Mouse (Mus musculus) right cerebral cortex, postnatal 36 days (tissue): Measurements from ENCODE around the gene Chmp6.

ENCODE experiments used
- DNase-seq, 2 experiments: peaks; one replicate each; pipeline ENCODE4 v3.0.0; 2022; ENCODE audit warnings: low spot score in 2 of 2, mixed read lengths in 1 of 2

Chmp6 gene

GRCm38 (mm10) chr11:119909436-119909835 lies 3.8 kb upstream of the Chmp6 start:
- DNase-seq: no peak

DNA sequence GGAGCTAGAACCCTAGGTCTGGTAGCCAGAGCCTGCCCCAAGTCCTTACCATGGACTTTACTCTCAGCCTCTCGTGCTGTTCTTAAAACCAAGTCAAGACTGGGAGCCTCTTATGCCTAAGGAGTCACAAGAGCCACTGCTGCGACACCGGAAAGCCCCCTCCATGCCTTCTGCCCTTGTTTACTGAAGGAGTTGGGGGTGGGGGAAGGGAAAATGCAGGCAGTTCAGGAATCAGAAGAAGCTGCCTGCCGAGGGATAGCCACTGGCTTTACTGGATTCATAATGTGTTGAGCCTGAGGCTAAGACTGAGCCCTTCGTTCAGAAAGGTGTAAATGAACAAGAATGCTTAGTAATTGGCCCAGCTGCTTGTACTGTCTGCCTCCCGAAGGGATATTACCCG lies 396 bp upstream of the Chmp6 start:
- no peak for DNase-seq

GRCm38 (mm10) chr11:119913935-119914314 lies 684 bp downstream of the Chmp6 start:
- no peak for DNase-seq

DNA sequence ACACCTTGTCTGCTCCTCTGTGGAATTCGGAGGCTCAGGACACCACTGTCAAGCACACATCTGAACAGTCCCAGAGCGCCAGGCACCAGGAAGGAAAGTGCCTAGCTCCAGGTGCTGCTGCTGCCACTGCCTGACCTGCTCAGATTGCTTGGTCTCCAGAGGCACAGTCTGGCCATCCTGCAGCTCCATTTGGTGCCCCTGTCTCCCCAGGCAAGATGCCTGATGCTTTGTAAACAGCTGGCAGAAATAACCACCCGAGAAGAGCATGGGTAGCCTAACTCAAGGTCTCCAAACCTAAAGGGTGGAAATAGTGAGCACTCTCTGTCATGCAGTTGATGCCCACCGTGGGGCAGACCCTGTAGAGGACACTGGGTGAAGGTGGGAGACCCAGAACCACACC lies 1.1 kb downstream of the Chmp6 start:
- DNase-seq: no peak

DNA sequence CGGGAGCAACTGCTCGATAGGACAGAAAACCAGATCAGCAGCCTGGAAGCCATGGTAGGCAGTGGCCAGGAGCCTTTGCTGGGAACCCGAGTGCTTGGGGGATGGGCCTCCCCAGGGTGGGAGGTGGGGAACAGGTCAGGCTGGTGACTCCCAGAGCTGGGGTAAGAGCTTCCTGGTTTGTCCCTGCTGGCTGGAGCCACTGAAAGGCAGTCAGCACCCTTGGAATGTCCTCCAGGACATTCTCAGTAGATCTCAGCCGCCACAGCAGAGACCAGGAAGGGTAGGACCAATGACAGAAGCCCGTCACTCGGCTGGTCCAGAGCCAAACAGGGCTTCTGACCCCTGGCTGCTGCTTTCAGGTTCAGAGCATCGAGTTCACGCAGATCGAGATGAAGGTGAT lies 2.4 kb downstream of the Chmp6 start:
- no peak for DNase-seq

- DNase-seq: no peak
Measured at GRCm38 (mm10) chr11:119916102-119916790, 3.0 kb downstream of the Chmp6 start.

DNA sequence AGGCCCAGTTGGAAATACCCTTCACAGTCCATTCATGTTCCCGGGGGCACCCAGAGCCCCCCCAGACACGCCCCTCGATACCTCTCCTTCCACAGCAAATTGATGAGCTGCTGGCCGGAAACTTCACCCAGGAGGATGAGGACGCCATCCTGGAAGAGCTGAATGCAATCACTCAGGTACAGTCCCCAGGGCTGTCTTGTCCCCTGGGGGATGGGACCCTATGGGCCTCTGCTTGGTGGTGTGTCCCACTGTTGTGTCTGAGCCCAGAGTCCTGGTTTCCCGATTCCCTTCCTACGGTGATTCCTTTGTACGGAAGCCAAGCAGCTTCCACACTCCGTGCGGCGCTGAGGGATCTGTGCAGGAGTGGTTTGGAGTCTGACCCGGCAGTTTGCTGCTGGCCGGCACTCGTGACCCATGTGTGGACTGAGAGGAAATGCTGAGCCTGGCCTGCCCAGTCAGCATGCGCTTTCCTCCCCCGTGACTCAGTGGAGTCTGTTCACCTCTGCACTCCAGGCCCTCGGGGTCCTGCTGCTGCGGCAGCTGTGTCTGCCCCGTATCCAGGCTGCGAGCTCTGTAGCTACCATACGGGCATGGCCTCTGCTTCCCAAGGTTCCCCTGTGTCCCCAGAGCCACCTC lies 3.7 kb downstream of the Chmp6 start:
- DNase-seq: no peak

- no peak for DNase-seq
Measured at GRCm38 (mm10) chr11:119918521-119918920, 5.3 kb downstream of the Chmp6 start.

DNA sequence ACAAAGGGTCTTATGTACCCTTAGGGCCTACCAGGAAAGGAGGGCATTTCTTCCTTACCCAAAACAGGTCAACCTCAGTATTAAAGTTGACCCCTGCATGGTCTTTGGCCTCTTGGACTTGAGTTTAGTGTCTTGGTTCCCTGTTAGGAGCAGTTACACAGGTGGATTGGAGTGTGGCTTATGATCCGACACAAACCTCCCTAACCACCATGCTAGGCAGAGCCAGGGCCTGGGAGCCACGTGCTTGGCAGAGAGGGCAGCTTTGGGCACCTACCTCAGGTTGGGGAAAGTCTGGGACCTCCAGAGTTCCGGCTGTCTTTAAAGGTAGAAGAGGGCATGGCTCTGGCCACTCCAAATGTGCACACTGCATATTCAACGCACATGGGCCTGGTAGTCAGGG lies 6.2 kb downstream of the Chmp6 start:
- no peak for DNase-seq

- DNase-seq: no peak
Measured at GRCm38 (mm10) chr11:119919897-119920296, 6.7 kb downstream of the Chmp6 start.

GRCm38 (mm10) chr11:119920668-119921067 lies 7.4 kb downstream of the Chmp6 start:
- no peak for DNase-seq

- DNase-seq: no peak
Measured at GRCm38 (mm10) chr11:119925176-119925575, 11.9 kb downstream of the Chmp6 start.

GRCm38 (mm10) chr11:119926762-119927161 lies 13.5 kb downstream of the Chmp6 start:
- DNase-seq: no peak

DNA sequence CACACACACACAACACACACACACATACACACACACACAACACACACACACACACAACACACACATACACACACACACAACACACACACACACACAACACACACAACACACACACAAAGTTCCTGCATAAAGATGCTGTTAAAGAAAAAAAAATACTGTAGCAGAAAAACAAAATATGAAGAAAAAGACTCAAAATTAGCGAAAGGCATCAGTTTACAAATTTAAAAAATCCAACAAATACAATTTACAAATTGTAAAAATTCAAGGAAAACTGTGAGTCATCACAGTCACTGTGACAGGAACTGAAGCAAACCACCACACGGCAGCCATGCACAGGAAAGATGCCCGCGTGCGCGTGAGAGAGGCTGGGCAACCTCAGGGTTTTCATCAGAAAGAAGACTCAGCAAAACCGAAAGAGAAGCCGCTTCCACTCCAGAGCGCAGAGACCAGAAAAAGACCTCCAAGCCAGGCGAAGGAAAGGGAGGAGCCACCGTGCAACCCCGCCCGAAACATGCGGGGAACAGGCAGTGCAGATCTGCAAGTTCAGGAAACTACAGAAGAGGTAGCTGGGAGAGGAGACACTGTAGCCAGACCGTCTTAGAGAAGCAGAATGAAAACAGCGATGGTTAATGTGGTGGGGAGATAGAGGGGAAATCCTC lies 14.9 kb downstream of the Chmp6 start:
- DNase-seq: peak in 1 of 2 experiments; percentile 61

- DNase-seq: no peak
Measured at GRCm38 (mm10) chr11:119929603-119930265, 16.5 kb downstream of the Chmp6 start.

GRCm38 (mm10) chr11:119931809-119932208 lies 18.6 kb downstream of the Chmp6 start:
- no peak for DNase-seq

DNA sequence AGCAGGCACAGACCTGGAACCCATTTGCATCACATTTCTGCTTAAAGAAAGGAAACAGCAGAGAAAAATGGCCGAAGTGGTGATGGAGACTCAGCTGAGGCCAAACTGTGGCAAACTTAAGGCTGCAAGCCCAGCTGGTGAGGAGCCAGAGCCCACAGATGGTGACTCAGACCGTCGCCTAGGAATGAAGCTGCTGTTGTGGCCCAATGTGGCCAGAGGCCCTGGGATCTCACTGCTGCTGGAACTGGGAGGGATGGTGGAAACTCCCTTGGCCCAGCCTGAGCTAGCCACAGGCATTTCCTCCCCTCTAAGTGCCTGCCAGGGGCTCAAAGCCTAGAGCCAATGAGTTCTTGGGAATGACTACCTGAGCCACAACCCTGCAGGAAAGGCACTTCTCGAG lies 19.9 kb downstream of the Chmp6 start:
- DNase-seq: no peak

- no peak for DNase-seq
Measured at GRCm38 (mm10) chr11:119933819-119934583, 20.8 kb downstream of the Chmp6 start.

DNA sequence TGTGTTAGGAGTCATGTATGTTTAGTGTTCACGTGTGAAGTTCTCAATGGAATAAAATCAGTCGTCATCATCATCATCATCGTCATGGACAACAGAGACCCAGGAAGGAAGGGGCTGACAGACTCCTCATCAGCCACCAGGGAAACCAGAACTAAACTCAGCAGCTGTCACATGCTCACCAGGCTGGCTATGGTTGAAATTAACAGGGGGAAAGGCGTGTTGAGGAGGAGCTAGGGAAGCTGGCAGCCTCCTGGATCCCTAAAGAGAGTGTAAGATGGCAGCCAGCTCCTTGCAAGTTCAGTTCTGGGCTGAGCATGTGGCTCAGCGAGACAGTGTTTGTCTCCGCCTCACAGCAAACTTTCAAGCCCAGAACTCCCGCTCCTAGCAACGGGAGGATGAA lies 21.5 kb downstream of the Chmp6 start:
- DNase-seq: no peak

DNA sequence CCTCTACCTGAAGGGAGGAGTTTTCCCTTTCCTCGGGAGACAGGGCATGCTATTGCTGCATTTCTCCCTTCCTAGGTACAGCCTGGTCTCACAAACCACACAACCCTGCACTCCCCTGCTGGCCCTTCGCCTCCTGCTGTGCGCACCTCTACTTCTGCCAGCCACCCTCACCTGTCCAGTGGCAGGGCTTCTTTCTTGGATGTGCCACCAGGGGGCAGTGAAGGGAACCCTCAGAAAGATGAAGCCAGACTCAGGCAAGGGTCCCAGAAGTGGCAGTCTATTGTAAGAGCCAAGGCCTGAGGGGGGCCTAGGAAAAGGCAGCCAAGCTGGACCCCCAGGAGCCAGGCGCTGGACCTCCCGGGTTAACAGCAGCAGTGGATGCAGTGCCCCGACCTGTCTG lies 22.2 kb downstream of the Chmp6 start:
- peak in 1 of 2 experiments; percentile 59 for DNase-seq

DNA sequence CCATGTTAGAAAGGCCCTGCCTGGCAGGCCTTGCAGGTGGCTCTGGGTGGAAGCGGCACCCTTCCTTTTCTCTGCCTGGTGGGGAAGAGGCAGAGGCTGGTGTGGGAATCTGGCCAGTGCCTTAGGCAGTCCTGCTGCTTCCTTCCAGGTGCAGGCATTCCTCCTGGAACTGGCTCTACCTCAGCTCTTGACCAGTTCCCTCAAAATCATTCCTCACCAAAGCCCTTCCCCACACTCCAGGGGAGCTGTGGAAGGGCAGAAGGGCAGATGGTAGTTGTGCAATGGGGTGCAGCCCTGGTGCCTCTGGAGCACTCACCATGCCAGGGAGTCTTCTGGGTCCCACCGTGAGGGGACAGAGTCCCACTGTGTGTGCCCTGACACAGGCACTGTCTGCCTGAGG lies 23.2 kb downstream of the Chmp6 start:
- no peak for DNase-seq

GRCm38 (mm10) chr11:119937216-119937615 lies 24.0 kb downstream of the Chmp6 start:
- DNase-seq: peak; percentile 74 to 83
